Mouse (Mus musculus) heart, embryonic 13.5 days (tissue): ENCODE data around the gene Hist1h2ad. TPM values are rescaled to one million over a fixed set of nuclear protein-coding genes. Genes with fewer than 3 reads are reported as not detected.
A peak's percentile ranks its signal among the peaks of the same experiment; 100 is the strongest.
"Not testable (repeated sequence)": the region's sequence is repeated elsewhere in the genome, so short reads cannot be mapped to it uniquely, and the experiment has no call there.

ENCODE experiments used
- ATAC-seq: fragments of 200-750 bp; cut with Nextera tagmentation; 2 replicates; pipeline ENCODE4 v1.8.0; 2017; ENCODE audit warnings: moderate TSS enrichment; ENCODE audit not compliant: insufficient number of reproducible peaks, low FRiP score, low TSS enrichment; ENCODE audit errors: extremely low read depth
- H3K27ac ChIP-seq: fragments of 300-500 bp; sonication (generic); replicated peaks from 2 replicates; pipeline ENCODE4 v1.5.1; 2015; ENCODE audit warnings: moderate library complexity, mild to moderate bottlenecking, inconsistent platforms
- H3K27me3 ChIP-seq: fragments of 300-500 bp; sonication (generic); replicated peaks from 2 replicates; pipeline ENCODE4 v1.6.1; 2015; ENCODE audit warnings: mild to moderate bottlenecking, inconsistent platforms
- H3K36me3 ChIP-seq: fragments of 300-500 bp; sonication (generic); 2 replicates; pipeline ENCODE4 v1.6.1; 2015; ENCODE audit warnings: mild to moderate bottlenecking, inconsistent platforms
- H3K4me1 ChIP-seq: fragments of 300-500 bp; sonication (generic); 2 replicates; pipeline ENCODE4 v1.6.1; 2015; ENCODE audit warnings: inconsistent platforms
- H3K4me2 ChIP-seq: fragments of 300-500 bp; sonication (generic); 2 replicates; pipeline ENCODE4 v1.6.1; 2015; ENCODE audit warnings: inconsistent platforms, mild to moderate bottlenecking, moderate library complexity
- H3K4me3 ChIP-seq: fragments of 300-500 bp; sonication (generic); 2 replicates; pipeline ENCODE4 v1.5.1; 2015; ENCODE audit warnings: moderate library complexity, mild to moderate bottlenecking, inconsistent platforms
- H3K9ac ChIP-seq: fragments of 300-500 bp; sonication (generic); 2 replicates; pipeline ENCODE4 v1.6.1; 2015; ENCODE audit warnings: inconsistent platforms, mild to moderate bottlenecking, moderate library complexity
- H3K9me3 ChIP-seq: fragments of 300-500 bp; sonication (generic); 2 replicates; pipeline ENCODE4 v1.6.1; 2016; ENCODE audit warnings: inconsistent platforms
- WGBS: fragments of 180-500 bp; shearing (Covaris S2); methylation state at CpG from one replicate; pipeline ENCODE4 v1.1.7; 2015; ENCODE audit warnings: mixed read lengths; 5-methylcytosine and 5-hydroxymethylcytosine counted together
- polyA plus RNA-seq: library from polyadenylated mRNA; unstranded; fragments of >200 nt; fragmentation: Nextera tagmentation; extraction: Ambion mirVana; gene quantifications from 2 replicates; pipeline ENCODE4 v1.2.1, GENCODE M21; 2015

Gene Hist1h2ad
- polyA plus RNA-seq, 1 experiment from 2014 or later, result 0.60 TPM

- Histone ChIP-seq H3K9ac (peak within 1 kb of the TSS; percentile 89), H3K4me1 (peaks cover 44% of the 10 kb centered on the region), H3K36me3 (no peaks in the 10 kb centered on the region), H3K4me3 (peak within 1 kb of the TSS; percentile 62), H3K9me3 (no peaks in the 10 kb centered on the region), H3K4me2 (peak within 1 kb of the TSS; percentile 94), H3K27ac (peak within 1 kb of the TSS; percentile 86), H3K27me3 (no peaks in the 10 kb centered on the region)
- under 1% methylated on average over 43 of the region's 43 CpGs for WGBS
- ATAC-seq, result peak; percentile 75; the same call in 1 of the 2 replicates
Observed at GRCm38 (mm10) chr13:23581408-23582218, 7.4 kb downstream of the Hist1h2ad start, which contains the start of gene Hist1h4d. TSS of gene Hist1h4d (plus strand) at chr13:23581598.

GRCm38 (mm10) chr13:23582219-23583056 lies 8.3 kb downstream of the Hist1h2ad start:
- ATAC-seq, result no peak
- Histone ChIP-seq H3K9ac (peak overlapping the region; percentile 89), H3K4me1 (peaks cover 42% of the 10 kb centered on the region), H3K27ac (peak overlapping the region; percentile 86), H3K9me3 (no peaks in the 10 kb centered on the region), H3K4me3 (peak overlapping the region; percentile 62), H3K27me3 (no peaks in the 10 kb centered on the region), H3K36me3 (no peaks in the 10 kb centered on the region), H3K4me2 (peak overlapping the region; percentile 94)
- 15% methylated on average over 6 of the region's 6 CpGs for WGBS

- H3K4me1 ChIP-seq, result peaks cover 42% of the 10 kb centered on the region
Observed at GRCm38 (mm10) chr13:23583387-23584068, 9.3 kb downstream of the Hist1h2ad start.

GRCm38 (mm10) chr13:23584331-23584730 lies 10.2 kb downstream of the Hist1h2ad start:
- no peaks in the 10 kb centered on the region for H3K9me3 ChIP-seq
- peak overlapping the region; percentile 52 for H3K4me3 ChIP-seq
- H3K27me3 ChIP-seq, result no peaks in the 10 kb centered on the region
- no peak for ATAC-seq
- H3K4me1 ChIP-seq, result peaks cover 42% of the 10 kb centered on the region
- no peaks in the 10 kb centered on the region for H3K36me3 ChIP-seq
- H3K4me2 ChIP-seq, result peak overlapping the region; percentile 80
- H3K27ac ChIP-seq, result peak overlapping the region; percentile 95
- peak overlapping the region; percentile 90 for H3K9ac ChIP-seq

More at GRCm38 (mm10) chr13:23583387-23584068, 9.3 kb downstream of the Hist1h2ad start:
- ATAC-seq, result no peak
- no peaks in the 10 kb centered on the region for H3K27me3 ChIP-seq
- H3K36me3 ChIP-seq, result no peaks in the 10 kb centered on the region
- no peaks in the 10 kb centered on the region for H3K9me3 ChIP-seq
- H3K27ac ChIP-seq, result peak overlapping the region; percentile 86
- peak overlapping the region; percentile 94; the same call in 1 of the 2 replicates for H3K4me2 ChIP-seq
- H3K9ac ChIP-seq, result no peak overlapping the region
- no peak overlapping the region for H3K4me3 ChIP-seq

- WGBS, result under 1% methylated on average over 21 of the region's 21 CpGs
- no peaks in the 10 kb centered on the region for H3K27me3 ChIP-seq
- peak overlapping the region; percentile 80 for H3K4me2 ChIP-seq
- peak overlapping the region; percentile 95 for H3K27ac ChIP-seq
- H3K9me3 ChIP-seq, result no peaks in the 10 kb centered on the region
- no peak for ATAC-seq
- no peaks in the 10 kb centered on the region for H3K36me3 ChIP-seq
- peak overlapping the region; percentile 52 for H3K4me3 ChIP-seq
- peaks cover 42% of the 10 kb centered on the region for H3K4me1 ChIP-seq
- peak overlapping the region; percentile 90 for H3K9ac ChIP-seq
Observed at GRCm38 (mm10) chr13:23585029-23585441, 10.9 kb downstream of the Hist1h2ad start.

- peak overlapping the region; percentile 90 for H3K9ac ChIP-seq
- H3K36me3 ChIP-seq, H3K27me3 ChIP-seq, H3K9me3 ChIP-seq: not testable (repeated sequence)
- peak; percentile 79 for ATAC-seq
- WGBS, result 0% methylated on average over 27 of the region's 36 CpGs
- H3K4me2 ChIP-seq, result peak overlapping the region; percentile 80
- H3K27ac ChIP-seq, result peak overlapping the region; percentile 95
- H3K4me3 ChIP-seq, result peak overlapping the region; percentile 52
- H3K4me1 ChIP-seq, result peaks cover 42% of the 10 kb centered on the region
Observed at GRCm38 (mm10) chr13:23585442-23586098, 11.4 kb downstream of the Hist1h2ad start.

GRCm38 (mm10) chr13:23586099-23586939 lies 12.1 kb downstream of the Hist1h2ad start:
- Histone ChIP-seq H3K4me1 (peaks cover 37% of the 10 kb centered on the region), H3K27ac (peak overlapping the region; percentile 95), H3K27me3 (no peaks in the 10 kb centered on the region), H3K4me3 (peak overlapping the region; percentile 52), H3K4me2 (peak overlapping the region; percentile 80), H3K9ac (peak overlapping the region; percentile 84), H3K36me3 (no peaks in the 10 kb centered on the region), H3K9me3 (no peaks in the 10 kb centered on the region)
- 2% methylated on average over 22 of the region's 22 CpGs for WGBS
- ATAC-seq, result no peak

- H3K4me1 ChIP-seq, result peaks cover 33% of the 10 kb centered on the region
- no peaks in the 10 kb centered on the region for H3K36me3 ChIP-seq
- peak overlapping the region; percentile 80 for H3K4me2 ChIP-seq
- peak overlapping the region; percentile 84 for H3K9ac ChIP-seq
- H3K9me3 ChIP-seq, result no peaks in the 10 kb centered on the region
- no peak for ATAC-seq
- WGBS, result 5% methylated on average over 1 of the region's 1 CpGs
- H3K27me3 ChIP-seq, result no peaks in the 10 kb centered on the region
- peak overlapping the region; percentile 52 for H3K4me3 ChIP-seq
- peak overlapping the region; percentile 94 for H3K27ac ChIP-seq
Observed at GRCm38 (mm10) chr13:23586940-23587225, 12.7 kb downstream of the Hist1h2ad start.

GRCm38 (mm10) chr13:23591206-23591605 lies 17.0 kb downstream of the Hist1h2ad start:
- Histone ChIP-seq H3K27ac (no peak overlapping the region), H3K27me3 (no peaks in the 10 kb centered on the region), H3K4me2 (no peak overlapping the region), H3K9ac (no peak overlapping the region), H3K4me3 (no peak overlapping the region), H3K9me3 (no peaks in the 10 kb centered on the region), H3K36me3 (no peaks in the 10 kb centered on the region), H3K4me1 (peaks cover 21% of the 10 kb centered on the region)
- 88% methylated on average over 7 of the region's 7 CpGs for WGBS
- no peak for ATAC-seq

- not testable (repeated sequence) for H3K4me3 ChIP-seq, H3K27me3 ChIP-seq, H3K27ac ChIP-seq, H3K36me3 ChIP-seq, H3K9me3 ChIP-seq, H3K9ac ChIP-seq, H3K4me2 ChIP-seq, ATAC-seq
- H3K4me1 ChIP-seq, result peaks cover 18% of the 10 kb centered on the region
- 64% methylated on average over 7 of the region's 7 CpGs for WGBS
Observed at GRCm38 (mm10) chr13:23591886-23592285, 17.7 kb downstream of the Hist1h2ad start.
